Mouse (Mus musculus): ENCODE measurements around the gene Cdk5rap1. TPM values are rescaled to one million over a fixed set of nuclear protein-coding genes. Genes with fewer than 3 reads are reported as not detected.

Gene Cdk5rap1
- total RNA-seq (2021) = 10 to 100 TPM in 1 of 2 experiments, 1 to 10 TPM in 1; 8.9 to 12.1 TPM
- long read RNA-seq, experiment 1, transcript Cdk5rap1-201 (14 exons, 1,970 nt) = major isoform, 10 of 17 reads
- long read RNA-seq, experiment 1, partial matches to known transcripts = 4 of 17 reads
- long read RNA-seq, experiment 1, other reads (novel, unspliced or antisense) = 3 of 17 reads
- long read RNA-seq, experiment 2, partial matches to known transcripts = 1 of 8 reads
- long read RNA-seq, experiment 2, other reads (novel, unspliced or antisense) = 4 of 8 reads

- DNase-seq = no peak
- intact Hi-C loops (cut with DNase I; ENCODE audit: low total_unique reads) = no loop called here
Observed at GRCm38 (mm10) chr2:154372842-154373500, at the start of gene Cdk5rap1. Gene Cdk5rap1, minus strand, starts transcription at chr2:154373010.

GRCm38 (mm10) chr2:154422181-154422580 lies 49.4 kb upstream of the Cdk5rap1 start:
- intact Hi-C loops (cut with DNase I; ENCODE audit: low total_unique reads) = no loop called here
- no peak for DNase-seq

GRCm38 (mm10) chr2:154420942-154421731 lies 48.3 kb upstream of the Cdk5rap1 start:
- intact Hi-C loops (cut with DNase I; ENCODE audit: low total_unique reads) = no loop called here
- no peak for DNase-seq

- intact Hi-C loops (cut with DNase I; ENCODE audit: low total_unique reads) = loop anchor here (10.0 kb wide), 1 partner anchor 205 kb away; no protein-coding TSS in a partner anchor
Observed at GRCm38 (mm10) chr2:154419631-154420515, 47.1 kb upstream of the Cdk5rap1 start.

GRCm38 (mm10) chr2:154418001-154418400 lies 45.2 kb upstream of the Cdk5rap1 start:
- intact Hi-C loops (cut with DNase I; ENCODE audit: low total_unique reads) = loop anchor here (10.0 kb wide), 1 partner anchor 207 kb away; no protein-coding TSS in a partner anchor

More at GRCm38 (mm10) chr2:154419631-154420515, 47.1 kb upstream of the Cdk5rap1 start:
- DNase-seq = no peak

GRCm38 (mm10) chr2:154417107-154417506 lies 44.3 kb upstream of the Cdk5rap1 start:
- peak; percentile 79 for DNase-seq

More at GRCm38 (mm10) chr2:154418001-154418400, 45.2 kb upstream of the Cdk5rap1 start:
- DNase-seq = no peak

GRCm38 (mm10) chr2:154412018-154412666 lies 39.3 kb upstream of the Cdk5rap1 start:
- intact Hi-C loops (cut with DNase I; ENCODE audit: low total_unique reads) = loop anchor here (2.0 to 10.0 kb wide), 2 partner anchors 129 to 213 kb away; no protein-coding TSS in a partner anchor
- DNase-seq = no peak

More at GRCm38 (mm10) chr2:154417107-154417506, 44.3 kb upstream of the Cdk5rap1 start:
- intact Hi-C loops (cut with DNase I; ENCODE audit: low total_unique reads) = loop anchor here (10.0 kb wide), 1 partner anchor 208 kb away; no protein-coding TSS in a partner anchor

GRCm38 (mm10) chr2:154410355-154410754 lies 37.5 kb upstream of the Cdk5rap1 start:
- intact Hi-C loops (cut with DNase I; ENCODE audit: low total_unique reads) = loop anchor here (10.0 kb wide), 1 partner anchor 214 kb away; no protein-coding TSS in a partner anchor
- DNase-seq = peak; percentile 29

DNA sequence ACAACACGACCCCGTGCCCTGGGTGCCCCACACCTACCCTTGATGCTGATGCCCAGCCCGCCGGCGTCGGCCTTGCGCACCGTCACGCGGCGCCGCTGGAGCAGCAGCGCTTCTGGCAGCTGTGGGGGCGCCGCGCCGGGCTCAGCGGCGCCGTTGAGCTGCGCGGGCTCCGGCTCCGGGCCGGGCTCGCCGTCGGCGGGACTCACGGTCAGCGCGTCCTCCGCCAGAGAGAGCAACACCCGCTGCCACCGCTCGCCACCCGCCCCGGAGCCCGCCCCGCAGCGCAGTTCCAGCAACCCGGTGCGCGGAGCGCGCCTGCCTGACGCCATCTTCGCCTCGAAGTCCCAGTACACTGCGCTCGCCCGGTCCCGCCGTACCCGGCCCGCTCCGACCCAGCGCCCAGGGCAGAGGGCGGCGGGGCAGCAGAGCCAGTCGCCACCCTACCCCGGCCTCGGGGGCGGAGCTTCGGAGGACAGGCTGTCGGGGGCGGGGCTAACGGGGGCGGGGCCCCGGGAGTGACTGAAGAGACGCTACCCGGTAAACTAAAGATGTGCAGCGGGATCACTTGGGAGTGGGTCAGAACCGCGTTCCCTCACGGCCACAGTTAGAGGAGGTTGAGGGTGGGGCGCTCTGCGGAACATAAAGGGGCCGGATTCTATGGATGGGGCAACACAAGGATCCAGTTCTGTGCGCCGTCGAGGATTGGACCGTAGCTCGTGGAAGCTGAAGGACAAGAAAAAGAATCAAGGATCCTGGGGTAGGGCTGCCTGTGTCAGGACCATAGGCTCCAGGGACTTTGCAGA lies 35.0 kb upstream of the Cdk5rap1 start, which contains the start of gene Snta1:
Gene Snta1 (minus strand): TSS at position 457 of the 803 bp plus-strand sequence.
- DNase-seq = peak; percentile 90
- intact Hi-C loops (cut with DNase I; ENCODE audit: low total_unique reads) = no loop called here

DNA sequence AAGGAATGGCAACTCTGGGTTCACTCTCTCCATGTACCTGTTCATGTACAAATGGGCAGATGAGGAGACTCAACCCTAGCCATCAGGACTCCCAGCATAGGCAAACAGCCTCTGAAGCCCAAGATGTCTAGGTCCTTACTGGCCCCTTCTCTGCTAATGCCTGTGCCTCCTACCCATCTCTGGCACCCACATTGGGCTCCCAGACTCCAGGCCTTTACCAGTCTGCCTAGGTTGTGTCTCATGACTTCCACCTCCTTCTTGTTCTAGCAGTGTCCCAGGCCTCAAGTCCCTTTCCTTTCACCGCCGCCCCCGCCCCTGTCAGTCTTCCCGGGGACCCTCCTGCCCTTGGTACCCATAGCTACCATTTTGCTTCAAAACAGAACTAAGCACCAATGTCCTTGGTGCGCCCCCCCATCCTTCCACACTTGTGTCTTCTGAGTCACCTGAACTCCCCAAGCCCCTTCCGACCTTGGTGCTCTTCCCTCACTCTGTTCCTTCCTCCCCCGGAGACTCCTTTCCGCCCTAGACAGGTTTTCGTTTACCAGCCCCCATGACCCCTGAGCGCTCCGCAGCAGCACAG lies 34.3 kb upstream of the Cdk5rap1 start:
- no peak for DNase-seq
- intact Hi-C loops (cut with DNase I; ENCODE audit: low total_unique reads) = no loop called here

DNA sequence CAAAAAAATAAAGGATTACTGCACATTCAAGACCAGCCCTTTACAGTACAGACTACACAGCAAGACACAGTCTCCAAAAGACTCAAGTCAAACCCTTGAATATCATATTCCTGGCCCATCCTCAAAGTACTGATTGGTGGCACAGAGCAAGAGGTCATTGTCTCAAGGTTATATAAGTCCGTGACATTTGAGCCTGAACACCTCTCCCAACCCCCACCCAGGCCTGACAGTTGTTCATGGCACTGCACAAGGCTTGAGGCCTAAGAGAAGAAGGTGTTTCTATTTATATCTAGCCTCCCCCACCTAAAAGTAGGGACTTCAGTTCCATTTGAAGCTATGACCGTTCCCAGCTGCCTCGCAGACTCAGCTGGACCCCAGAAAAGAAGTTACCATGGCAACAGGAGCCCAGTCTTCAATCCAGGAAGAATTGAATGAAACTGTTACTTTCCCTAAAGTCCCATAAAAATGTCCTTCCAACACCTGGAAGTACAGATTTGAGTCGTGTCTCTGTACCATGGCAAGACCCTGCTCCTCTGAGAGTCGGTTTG lies 32.7 kb upstream of the Cdk5rap1 start:
- DNase-seq = no peak
- intact Hi-C loops (cut with DNase I; ENCODE audit: low total_unique reads) = no loop called here

- DNase-seq = no peak
Observed at GRCm38 (mm10) chr2:154402811-154403210, 30.0 kb upstream of the Cdk5rap1 start.

GRCm38 (mm10) chr2:154401976-154402375 lies 29.2 kb upstream of the Cdk5rap1 start:
- intact Hi-C loops (cut with DNase I; ENCODE audit: low total_unique reads) = no loop called here
- no peak for DNase-seq

More at GRCm38 (mm10) chr2:154402811-154403210, 30.0 kb upstream of the Cdk5rap1 start:
- intact Hi-C loops (cut with DNase I; ENCODE audit: low total_unique reads) = no loop called here

DNA sequence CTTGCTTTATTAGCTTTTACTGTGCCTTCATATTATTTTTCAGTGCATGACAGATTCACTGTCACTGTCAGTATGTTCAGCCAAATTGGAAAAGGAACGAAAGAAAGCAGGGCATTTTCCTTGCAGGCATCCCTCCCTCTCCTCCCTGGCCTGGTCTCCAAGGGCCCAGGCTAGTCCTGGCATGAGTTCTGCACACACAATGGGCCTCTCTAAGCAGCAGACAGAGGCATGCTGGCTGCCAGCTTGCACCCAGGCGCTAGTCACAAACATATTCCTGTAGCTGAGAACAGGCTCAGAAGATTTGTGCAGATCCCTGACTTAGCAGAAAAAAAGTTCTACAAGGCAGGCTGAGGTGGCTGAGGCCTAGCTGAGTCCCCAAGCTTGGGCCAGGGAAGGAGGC lies 26.5 kb upstream of the Cdk5rap1 start:
- intact Hi-C loops (cut with DNase I; ENCODE audit: low total_unique reads) = no loop called here
- DNase-seq = no peak

GRCm38 (mm10) chr2:154398267-154398666 lies 25.5 kb upstream of the Cdk5rap1 start:
- intact Hi-C loops (cut with DNase I; ENCODE audit: low total_unique reads) = no loop called here
- DNase-seq = no peak

DNA sequence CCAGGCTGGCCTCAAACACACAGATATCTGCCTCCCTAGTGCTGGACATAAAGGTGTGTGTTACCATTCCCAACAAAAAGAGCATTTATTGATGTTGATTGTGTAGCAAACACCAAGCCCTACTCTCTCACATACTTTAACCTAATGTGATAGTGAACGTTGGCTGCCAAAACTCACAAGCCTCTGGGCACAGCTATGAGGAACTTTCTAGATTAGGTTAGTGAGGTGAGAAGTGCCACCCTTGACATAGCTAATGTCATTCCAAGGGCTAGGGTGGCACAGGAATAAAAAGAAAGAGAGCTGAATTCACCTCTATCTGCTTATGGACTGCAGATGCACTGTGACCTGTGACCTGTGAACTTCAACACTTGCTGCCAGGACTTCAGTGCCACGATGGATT lies 23.7 kb upstream of the Cdk5rap1 start:
- no peak for DNase-seq
- intact Hi-C loops (cut with DNase I; ENCODE audit: low total_unique reads) = no loop called here

GRCm38 (mm10) chr2:154394602-154395001 lies 21.8 kb upstream of the Cdk5rap1 start:
- DNase-seq = no peak

More at GRCm38 (mm10) chr2:154394602-154395001, 21.8 kb upstream of the Cdk5rap1 start:
- intact Hi-C loops (cut with DNase I; ENCODE audit: low total_unique reads) = no loop called here

All from gastrocnemius, postnatal 14 days (tissue).